Mouse (Mus musculus) left cerebral cortex, adult 2 months (tissue): ENCODE measurements around the gene Wwp2. TPM values are rescaled to one million over a fixed set of nuclear protein-coding genes. Genes with fewer than 3 reads are reported as not detected.

Experiments used
- DNase-seq, 2 experiments: peaks; one replicate each; pipeline ENCODE4 v3.0.0; 2021 to 2022; ENCODE audit warnings: low spot score in 2 of 2, mixed read lengths in 1 of 2; ENCODE audit errors: extremely low spot score in 1 of 2
- H3K27ac ChIP-seq: fragments of 200-600 bp; 2 replicates; pipeline ENCODE4 v1.8.1; 2022
- H3K4me3 ChIP-seq: fragments of 200-600 bp; 2 replicates; pipeline ENCODE4 v1.8.1; 2022
- CTCF ChIP-seq: fragments of 200-600 bp; IDR thresholded peaks from 2 replicates; pipeline ENCODE4 v1.8.1; 2022; ENCODE audit warnings: antibody characterized with exemption, mild to moderate bottlenecking, moderate library complexity
- intact Hi-C: fragments of 180-260 bp; cut with DNase I; formaldehyde crosslinking; loops from one replicate; pipeline ENCODE4 v1.15.1; 2025
- total RNA-seq, 2 experiments: library from RNA; stranded (reverse); gene quantifications; 2 replicates each; pipeline ENCODE4 v1.2.3; 2021

The Wwp2 gene
- total RNA-seq, 2 experiments from 2014 or later, result 34.4 to 39.3 TPM

- H3K27ac ChIP-seq, result no peak overlapping the region
- no peak overlapping the region for H3K4me3 ChIP-seq
- DNase-seq, result no peak
- TF ChIP-seq CTCF, result no peak
- intact Hi-C loops, result no loop called here
Observed at GRCm38 (mm10) chr8:107484956-107485355, 48.8 kb downstream of the Wwp2 start.

DNA sequence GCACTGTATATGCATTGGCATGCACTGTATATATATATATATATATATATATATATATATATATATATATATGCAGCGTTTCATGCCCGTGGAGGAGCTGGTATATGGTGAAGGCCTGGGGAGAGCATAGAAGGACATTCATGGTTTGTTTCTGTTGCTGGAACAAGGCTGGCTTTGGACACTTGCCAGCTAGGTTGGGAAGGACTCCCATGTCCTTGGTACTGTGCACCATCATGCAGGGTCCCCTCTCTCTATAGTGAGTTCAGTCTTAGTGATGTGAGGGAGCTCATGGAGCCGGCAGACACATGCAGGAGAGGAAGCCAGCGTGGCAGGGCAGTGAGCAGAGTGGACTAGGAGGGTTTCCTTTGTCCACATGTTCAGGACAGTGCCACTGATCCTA is 52.4 kb downstream of the Wwp2 start:
- intact Hi-C loops, result no loop called here
- Histone ChIP-seq H3K27ac (no peak overlapping the region), H3K4me3 (no peak overlapping the region)
- DNase-seq, result no peak
- TF ChIP-seq CTCF, result no peak

- intact Hi-C loops, result no loop called here
- no peak overlapping the region for H3K27ac ChIP-seq
Observed at GRCm38 (mm10) chr8:107489086-107489485, 52.9 kb downstream of the Wwp2 start.

DNA sequence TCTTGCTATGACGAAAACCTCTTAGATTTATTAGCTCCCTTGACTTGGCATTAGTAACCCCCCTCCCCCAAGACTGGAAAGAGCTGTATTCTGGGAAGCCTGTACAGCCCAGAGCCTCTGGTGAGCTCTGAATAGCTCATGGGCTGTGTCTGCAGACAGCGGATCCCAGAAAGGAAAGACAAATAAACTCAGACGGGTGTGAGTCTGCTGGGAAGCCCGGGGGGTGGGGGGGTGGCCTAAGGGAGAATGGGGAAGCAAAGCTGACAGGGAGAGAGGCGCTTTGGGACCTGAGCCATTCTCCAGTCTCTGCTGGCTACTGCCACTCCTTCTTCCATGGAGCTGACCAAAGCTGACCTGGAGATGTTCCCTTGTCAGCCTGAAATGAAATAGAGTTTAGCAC is 53.8 kb downstream of the Wwp2 start:
- Histone ChIP-seq H3K4me3 (no peak overlapping the region), H3K27ac (no peak overlapping the region)
- intact Hi-C loops, result no loop called here
- DNase-seq, result no peak
- TF ChIP-seq CTCF, result no peak

More at GRCm38 (mm10) chr8:107489086-107489485, 52.9 kb downstream of the Wwp2 start:
- no peak for TF ChIP-seq CTCF
- no peak overlapping the region for H3K4me3 ChIP-seq
- DNase-seq, result no peak

GRCm38 (mm10) chr8:107490649-107491048 is 54.5 kb downstream of the Wwp2 start:
- intact Hi-C loops, result no loop called here
- Histone ChIP-seq H3K27ac (no peak overlapping the region), H3K4me3 (no peak overlapping the region)
- DNase-seq, result no peak
- TF ChIP-seq CTCF, result no peak

DNA sequence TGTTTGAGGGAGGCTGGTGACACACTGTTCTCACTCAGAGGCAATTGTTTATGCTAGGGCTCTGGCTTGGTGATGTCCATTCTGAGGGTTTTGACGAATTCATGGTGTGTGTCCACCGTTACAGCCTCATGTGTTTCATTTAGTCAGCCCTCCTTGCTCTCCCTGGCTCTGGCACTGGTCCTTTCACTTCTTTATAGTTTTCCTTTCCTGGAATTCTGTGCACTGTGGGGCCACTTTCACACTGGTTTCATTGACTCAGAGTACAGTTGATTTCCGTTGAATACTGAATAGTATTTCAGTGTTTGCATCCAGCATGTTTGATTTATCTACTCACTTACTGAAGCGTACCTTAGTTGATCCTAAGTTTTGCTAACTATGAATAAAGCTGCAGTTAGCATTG is 55.0 kb downstream of the Wwp2 start:
- intact Hi-C loops, result no loop called here
- no peak for TF ChIP-seq CTCF
- no peak for DNase-seq
- H3K4me3 ChIP-seq, result no peak overlapping the region
- no peak overlapping the region for H3K27ac ChIP-seq

DNA sequence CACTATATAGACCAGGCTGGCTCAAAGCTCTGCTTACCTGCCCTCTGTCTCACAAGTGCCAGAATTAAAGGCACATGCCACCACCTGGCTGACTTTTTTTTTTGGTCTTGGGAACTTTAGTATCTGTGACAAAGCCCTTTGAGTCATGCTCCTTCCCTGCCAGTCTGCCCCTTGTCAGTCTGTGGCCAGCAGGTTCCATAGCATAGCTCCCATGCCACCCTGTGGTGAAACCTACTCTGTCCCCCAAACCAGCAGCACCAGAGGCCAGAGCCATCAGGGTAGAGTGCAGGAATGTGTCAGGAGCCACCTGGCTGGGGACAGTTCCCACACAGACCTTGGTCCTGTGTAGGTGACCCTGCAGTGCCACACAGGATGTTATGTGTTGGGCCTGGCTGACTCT is 55.7 kb downstream of the Wwp2 start:
- DNase-seq, result no peak
- TF ChIP-seq CTCF, result no peak
- H3K27ac ChIP-seq, result no peak overlapping the region
- no peak overlapping the region for H3K4me3 ChIP-seq
- intact Hi-C loops, result no loop called here

DNA sequence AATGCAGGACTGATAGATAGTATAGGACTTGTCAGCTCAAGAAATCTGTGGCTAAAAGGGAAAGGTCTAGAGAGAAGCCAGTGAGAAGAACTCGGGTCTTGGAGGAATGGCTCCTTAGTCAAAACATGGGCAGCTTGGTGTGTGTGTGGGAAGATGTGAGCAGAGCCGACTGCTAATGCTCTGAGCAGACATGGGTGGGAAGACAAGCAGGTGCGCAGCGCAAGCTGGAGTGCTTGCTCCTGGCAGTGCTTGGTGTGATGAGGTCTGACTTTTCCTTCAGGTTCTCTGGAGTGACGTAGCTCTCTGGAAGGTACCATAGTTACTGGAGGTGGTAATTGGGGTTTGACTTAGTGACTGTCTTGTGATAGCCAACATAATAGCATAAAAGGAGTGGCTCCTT is 56.6 kb downstream of the Wwp2 start:
- Histone ChIP-seq H3K27ac (no peak overlapping the region), H3K4me3 (no peak overlapping the region)
- DNase-seq, result peak in 1 of 2 experiments; percentile 34
- TF ChIP-seq CTCF, result no peak
- intact Hi-C loops, result no loop called here

DNA sequence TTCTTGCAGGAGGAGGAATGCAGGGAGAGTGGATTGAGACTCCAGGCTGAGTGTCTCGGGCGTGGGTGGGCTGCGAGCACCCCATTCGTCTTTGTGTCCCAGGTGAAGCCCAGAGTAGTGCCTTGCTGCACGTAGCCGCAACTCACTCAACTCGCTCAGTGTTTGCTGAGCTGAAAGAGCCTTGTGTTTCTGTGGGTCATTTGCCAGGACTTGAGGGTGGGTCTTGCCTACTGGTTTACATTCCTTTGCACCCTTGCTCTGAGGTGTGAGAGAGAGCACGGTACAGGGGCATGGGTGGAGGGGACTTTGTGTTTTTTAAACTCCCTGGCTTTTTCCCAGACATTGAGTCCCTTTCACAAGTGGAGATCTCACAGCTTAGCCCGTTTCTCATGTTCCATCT is 59.3 kb downstream of the Wwp2 start:
- intact Hi-C loops, result no loop called here
- H3K4me3 ChIP-seq, result no peak overlapping the region
- TF ChIP-seq CTCF, result no peak
- no peak for DNase-seq
- no peak overlapping the region for H3K27ac ChIP-seq

GRCm38 (mm10) chr8:107497708-107498107 is 61.5 kb downstream of the Wwp2 start:
- no peak for DNase-seq
- no peak for TF ChIP-seq CTCF
- intact Hi-C loops, result no loop called here
- Histone ChIP-seq H3K4me3 (no peak overlapping the region), H3K27ac (no peak overlapping the region)

- intact Hi-C loops, result no loop called here
- Histone ChIP-seq H3K4me3 (no peak overlapping the region), H3K27ac (no peak overlapping the region)
- DNase-seq, result no peak
- peak; percentile 30 for TF ChIP-seq CTCF
Observed at GRCm38 (mm10) chr8:107498390-107498789, 62.2 kb downstream of the Wwp2 start.

- peak in 1 of 2 experiments; percentile 24 for DNase-seq
- Histone ChIP-seq H3K4me3 (no peak overlapping the region), H3K27ac (no peak overlapping the region; the same call in 1 of the 2 replicates)
- intact Hi-C loops, result no loop called here
- no peak for TF ChIP-seq CTCF
Observed at GRCm38 (mm10) chr8:107498806-107499205, 62.6 kb downstream of the Wwp2 start.

DNA sequence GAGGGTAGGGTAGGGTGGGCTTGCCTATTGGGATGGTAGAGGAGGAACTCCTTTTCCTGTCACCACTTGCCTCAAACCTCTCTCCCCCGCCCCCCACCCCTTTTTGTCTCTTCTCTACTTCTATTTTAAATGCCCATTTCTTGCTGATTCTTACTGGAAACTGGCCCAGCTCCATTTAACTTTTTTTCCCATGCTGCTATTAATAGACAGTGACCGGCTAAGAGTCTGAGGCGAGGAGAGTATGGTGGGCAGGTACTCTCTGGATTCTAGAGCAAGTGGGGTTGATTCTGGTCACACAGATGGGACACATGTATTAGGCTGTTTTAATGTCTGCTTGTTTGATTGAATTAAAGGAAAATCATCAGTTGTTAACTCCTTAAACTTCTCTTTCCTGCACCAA is 63.4 kb downstream of the Wwp2 start:
- Histone ChIP-seq H3K4me3 (no peak overlapping the region), H3K27ac (no peak overlapping the region)
- no peak for TF ChIP-seq CTCF
- DNase-seq, result no peak
- intact Hi-C loops, result no loop called here

DNA sequence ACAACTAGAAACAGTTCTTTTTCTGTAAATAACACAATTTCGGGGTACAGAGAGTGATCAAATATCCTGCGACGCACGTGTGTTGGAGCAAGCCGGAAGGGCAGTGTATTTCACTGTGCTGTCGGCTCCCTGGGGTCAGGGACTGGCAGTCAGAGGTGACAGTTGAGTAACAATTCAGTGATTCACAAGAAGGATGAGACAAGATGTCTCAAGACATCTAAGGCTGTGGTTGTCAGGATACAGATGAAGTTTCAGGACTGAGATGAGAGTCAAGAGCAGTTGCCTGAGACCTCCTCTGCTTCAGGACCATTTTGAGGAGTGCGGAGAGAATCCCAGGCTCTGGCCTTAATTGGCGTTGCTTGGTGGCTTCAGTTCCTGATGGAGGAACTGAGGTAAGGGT is 66.2 kb downstream of the Wwp2 start:
- H3K4me3 ChIP-seq, result no peak overlapping the region
- intact Hi-C loops, result no loop called here
- no peak for DNase-seq
- no peak for TF ChIP-seq CTCF
- no peak overlapping the region for H3K27ac ChIP-seq
